Mouse (Mus musculus): ENCODE results near the gene Fos. TPM values are rescaled to one million over a fixed set of nuclear protein-coding genes. Genes with fewer than 3 reads are reported as not detected.

The Fos gene
- polyA plus RNA-seq, 1 experiment from 2014 or later = 3.8 TPM

GRCm38 (mm10) chr12:85434526-85434925 is 39.2 kb upstream of the Fos start:
- Histone ChIP-seq H3K27me3 (ENCODE audit: insufficient read depth, low read length) (no peaks in the 10 kb centered on the region), H3K36me3 (ENCODE audit: insufficient read depth) (no peaks in the 10 kb centered on the region), H3K4me1 (ENCODE audit: insufficient read depth) (no peaks in the 10 kb centered on the region), H3K9ac (no peak overlapping the region), H3K4me2 (no peak overlapping the region), H3K9me3 (ENCODE audit: low read depth, low read length) (no peaks in the 10 kb centered on the region), H3K27ac (ENCODE audit: low read depth) (no peak overlapping the region), H3K4me3 (ENCODE audit: low read depth, low read length) (no peak overlapping the region)
- DNase-seq = no peak
- TF ChIP-seq CTCF (IDR thresholded peaks at IDR 0.05; ENCODE audit: low read depth) = no peak
- WGBS = 74% methylated on average over 5 of the region's 5 CpGs
- no peak for ATAC-seq (ENCODE audit: insufficient read depth)

- peak; percentile 77 for ATAC-seq (ENCODE audit: insufficient read depth)
- no peaks in the 10 kb centered on the region for H3K4me1 ChIP-seq (ENCODE audit: insufficient read depth)
- H3K27ac ChIP-seq (ENCODE audit: low read depth) = peak overlapping the region; percentile 59; the same call in 1 of the 2 replicates
- H3K4me3 ChIP-seq (ENCODE audit: low read depth, low read length) = no peak overlapping the region
- no peak overlapping the region for H3K4me2 ChIP-seq
- TF ChIP-seq CTCF (IDR thresholded peaks at IDR 0.05; ENCODE audit: low read depth) = no peak
- H3K27me3 ChIP-seq (ENCODE audit: insufficient read depth, low read length) = no peaks in the 10 kb centered on the region
- no peak overlapping the region for H3K9ac ChIP-seq
- no peaks in the 10 kb centered on the region for H3K36me3 ChIP-seq (ENCODE audit: insufficient read depth)
- no peaks in the 10 kb centered on the region for H3K9me3 ChIP-seq (ENCODE audit: low read depth, low read length)
- 28% methylated on average over 10 of the region's 10 CpGs for WGBS
- DNase-seq = peak; percentile 39
Measured at GRCm38 (mm10) chr12:85436021-85436621, 37.6 kb upstream of the Fos start.

DNA sequence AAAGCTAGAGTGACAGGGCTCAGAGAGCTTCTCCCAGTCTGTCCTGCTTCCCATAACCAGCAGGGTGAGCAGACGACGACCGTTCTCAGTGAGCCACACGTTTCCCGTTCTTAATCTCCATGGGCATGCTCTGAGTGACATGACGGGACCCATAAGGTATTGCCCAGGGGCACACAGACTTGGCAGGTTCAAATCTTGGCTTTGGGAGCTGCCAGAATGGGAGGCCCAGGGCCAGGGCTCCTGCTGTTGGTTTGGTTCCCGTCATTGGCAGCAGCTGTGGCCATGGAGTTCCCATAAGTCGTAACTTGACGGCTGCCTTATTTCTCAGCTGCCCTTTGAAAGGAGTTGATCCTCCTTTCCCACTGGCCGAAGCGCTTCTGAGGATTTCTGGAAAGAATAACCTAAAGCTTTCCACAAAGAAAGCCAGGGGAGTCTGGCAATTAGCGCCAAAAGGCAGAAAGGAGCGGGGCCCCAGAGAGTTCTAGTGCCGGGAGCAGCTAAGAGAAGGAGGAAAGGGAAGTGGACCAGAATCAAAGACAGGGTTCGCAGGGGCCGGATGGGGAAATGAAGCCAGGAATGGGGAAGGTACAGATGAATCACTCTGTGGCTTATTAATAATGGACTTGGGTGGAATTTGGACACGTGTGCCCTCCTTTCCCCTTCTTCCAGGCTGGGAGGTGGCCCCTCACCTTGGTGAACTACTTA is 36.4 kb upstream of the Fos start:
- no peak for TF ChIP-seq CTCF (IDR thresholded peaks at IDR 0.05; ENCODE audit: low read depth)
- H3K36me3 ChIP-seq (ENCODE audit: insufficient read depth) = no peaks in the 10 kb centered on the region
- WGBS = 54% methylated on average over 17 of the region's 17 CpGs
- peak; percentile 39; the same call in 1 of the 2 replicates for ATAC-seq (ENCODE audit: insufficient read depth)
- no peak for DNase-seq
- H3K4me1 ChIP-seq (ENCODE audit: insufficient read depth) = no peaks in the 10 kb centered on the region
- H3K27ac ChIP-seq (ENCODE audit: low read depth) = peak overlapping the region; percentile 15; the same call in 1 of the 2 replicates
- no peak overlapping the region for H3K4me3 ChIP-seq (ENCODE audit: low read depth, low read length)
- H3K9me3 ChIP-seq (ENCODE audit: low read depth, low read length) = no peaks in the 10 kb centered on the region
- no peak overlapping the region for H3K4me2 ChIP-seq
- no peak overlapping the region for H3K9ac ChIP-seq
- H3K27me3 ChIP-seq (ENCODE audit: insufficient read depth, low read length) = no peaks in the 10 kb centered on the region

DNA sequence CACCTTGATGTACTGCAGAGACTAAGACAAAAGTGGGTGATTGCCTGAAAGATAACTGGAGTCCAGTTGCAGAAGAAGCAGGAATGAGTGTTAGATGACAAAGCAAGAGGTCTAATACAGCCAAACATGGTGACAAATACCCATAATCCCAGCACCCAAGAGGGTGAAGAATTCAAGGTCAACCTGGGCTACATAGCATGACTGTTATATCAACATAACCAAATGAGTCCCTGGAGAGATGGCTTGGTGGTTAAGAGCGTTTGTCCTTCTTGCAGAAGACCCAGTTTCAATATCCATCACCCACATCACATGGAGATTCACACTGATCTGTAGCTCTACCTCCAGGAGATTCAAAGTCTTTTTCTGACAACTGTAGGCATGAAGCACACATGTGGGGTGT is 30.2 kb upstream of the Fos start:
- Histone ChIP-seq H3K36me3 (ENCODE audit: insufficient read depth) (no peaks in the 10 kb centered on the region), H3K4me2 (no peak overlapping the region), H3K27me3 (ENCODE audit: insufficient read depth, low read length) (no peaks in the 10 kb centered on the region), H3K4me3 (ENCODE audit: low read depth, low read length) (no peak overlapping the region), H3K9me3 (ENCODE audit: low read depth, low read length) (no peaks in the 10 kb centered on the region), H3K4me1 (ENCODE audit: insufficient read depth) (no peaks in the 10 kb centered on the region), H3K27ac (ENCODE audit: low read depth) (no peak overlapping the region), H3K9ac (no peak overlapping the region)
- 86% methylated on average over 1 of the region's 1 CpGs for WGBS
- DNase-seq (no peak), ATAC-seq (ENCODE audit: insufficient read depth) (no peak)
- TF ChIP-seq CTCF (IDR thresholded peaks at IDR 0.05; ENCODE audit: low read depth) = no peak

GRCm38 (mm10) chr12:85444646-85445045 is 29.0 kb upstream of the Fos start:
- no peak overlapping the region for H3K4me3 ChIP-seq (ENCODE audit: low read depth, low read length)
- DNase-seq (no peak), ATAC-seq (ENCODE audit: insufficient read depth) (no peak)
- no peak overlapping the region for H3K9ac ChIP-seq
- 47% methylated on average over 6 of the region's 6 CpGs for WGBS
- no peaks in the 10 kb centered on the region for H3K27me3 ChIP-seq (ENCODE audit: insufficient read depth, low read length)
- no peaks in the 10 kb centered on the region for H3K9me3 ChIP-seq (ENCODE audit: low read depth, low read length)
- no peak overlapping the region for H3K27ac ChIP-seq (ENCODE audit: low read depth)
- no peak for TF ChIP-seq CTCF (IDR thresholded peaks at IDR 0.05; ENCODE audit: low read depth)
- peak overlapping the region; percentile 30 for H3K4me2 ChIP-seq
- no peaks in the 10 kb centered on the region for H3K36me3 ChIP-seq (ENCODE audit: insufficient read depth)
- H3K4me1 ChIP-seq (ENCODE audit: insufficient read depth) = no peaks in the 10 kb centered on the region

GRCm38 (mm10) chr12:85447009-85447408 is 26.7 kb upstream of the Fos start:
- no peak for TF ChIP-seq CTCF (IDR thresholded peaks at IDR 0.05; ENCODE audit: low read depth)
- H3K36me3 ChIP-seq (ENCODE audit: insufficient read depth) = no peaks in the 10 kb centered on the region
- no peak overlapping the region for H3K9ac ChIP-seq
- DNase-seq (no peak), ATAC-seq (ENCODE audit: insufficient read depth) (no peak)
- no peaks in the 10 kb centered on the region for H3K9me3 ChIP-seq (ENCODE audit: low read depth, low read length)
- no peak overlapping the region for H3K4me3 ChIP-seq (ENCODE audit: low read depth, low read length)
- no peaks in the 10 kb centered on the region for H3K27me3 ChIP-seq (ENCODE audit: insufficient read depth, low read length)
- no peak overlapping the region for H3K4me2 ChIP-seq
- H3K4me1 ChIP-seq (ENCODE audit: insufficient read depth) = peaks cover 5% of the 10 kb centered on the region
- WGBS = 80% methylated on average over 6 of the region's 6 CpGs
- H3K27ac ChIP-seq (ENCODE audit: low read depth) = no peak overlapping the region

DNA sequence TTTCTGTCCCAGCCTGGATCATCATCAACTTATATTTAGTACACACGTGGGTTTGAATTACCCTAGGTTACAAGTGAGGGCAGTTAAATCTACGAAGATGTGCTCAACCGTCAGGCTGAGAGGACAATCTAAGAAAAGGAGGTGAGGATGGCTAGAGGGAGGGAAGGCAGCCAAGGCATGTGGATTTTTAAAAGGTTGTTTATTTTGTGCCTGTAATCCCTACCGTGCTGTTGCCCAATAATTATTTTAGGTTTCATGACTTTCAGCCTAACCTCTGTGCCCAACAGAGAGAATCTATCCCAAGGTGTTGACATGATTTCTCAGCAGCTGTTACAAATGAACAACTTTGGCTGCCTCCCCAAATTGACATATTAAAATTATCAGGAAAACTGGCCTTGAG is 26.2 kb upstream of the Fos start:
- no peaks in the 10 kb centered on the region for H3K36me3 ChIP-seq (ENCODE audit: insufficient read depth)
- peaks cover 9% of the 10 kb centered on the region for H3K4me1 ChIP-seq (ENCODE audit: insufficient read depth)
- no peak for DNase-seq
- WGBS = 48% methylated on average over 4 of the region's 4 CpGs
- H3K9me3 ChIP-seq (ENCODE audit: low read depth, low read length) = no peaks in the 10 kb centered on the region
- TF ChIP-seq CTCF (IDR thresholded peaks at IDR 0.05; ENCODE audit: low read depth) = no peak
- H3K4me2 ChIP-seq = no peak overlapping the region
- no peak overlapping the region for H3K27ac ChIP-seq (ENCODE audit: low read depth)
- H3K4me3 ChIP-seq (ENCODE audit: low read depth, low read length) = no peak overlapping the region
- no peak overlapping the region for H3K9ac ChIP-seq
- H3K27me3 ChIP-seq (ENCODE audit: insufficient read depth, low read length) = no peaks in the 10 kb centered on the region
- no peak for ATAC-seq (ENCODE audit: insufficient read depth)
